29 mouse cellular contexts compared by ENCODE assay signal in genomic region chr2:160349578-160349977, GRCm38 (mm10). TPM values are rescaled to one million over a fixed set of nuclear protein-coding genes. Genes with fewer than 3 reads are reported as not detected.
DNase-seq lines count a peak whose midpoint lies in the region; ATAC-seq and TF ChIP-seq lines count a peak whose summit lies in the region.
"Had no signal": no experiment of that assay in that cellular context is flagged by ENCODE, and none has a peak within 500 bp of the region (broad histone marks: within the 10 kb centered on the region; RNA-seq: fewer than 3 reads in every experiment).

No protein-coding gene starts in this region.

- no peak overlapping the region for H3K9ac ChIP-seq in intestine, embryonic 15.5 days
- H3K9ac ChIP-seq in liver, embryonic 14.5 days (replicated peaks) = no peak overlapping the region
- no peak overlapping the region for H3K9ac ChIP-seq in stomach, embryonic 16.5 days (ENCODE audit: low read length)
- H3K9ac ChIP-seq: forebrain, embryonic 15.5 days; heart, embryonic 15.5 days; hindbrain, embryonic 13.5 days; limb, embryonic 15.5 days; midbrain, embryonic 12.5 days; neural tube, embryonic 15.5 days had no signal

- no peak overlapping the region for H3K4me2 ChIP-seq in intestine, embryonic 15.5 days (replicated peaks)
- H3K4me2 ChIP-seq in liver, embryonic 14.5 days (ENCODE audit: low read depth) = no peak overlapping the region
- H3K4me2 ChIP-seq in stomach, embryonic 16.5 days (ENCODE audit: low read depth, low read length) = no peak overlapping the region
- H3K4me2 ChIP-seq: forebrain, embryonic 15.5 days; heart, embryonic 15.5 days; hindbrain, embryonic 13.5 days; limb, embryonic 15.5 days; midbrain, embryonic 12.5 days; neural tube, embryonic 15.5 days had no signal

- no peaks in the 10 kb centered on the region for H3K27me3 ChIP-seq in intestine, embryonic 15.5 days (replicated peaks)
- H3K27me3 ChIP-seq in limb, embryonic 10.5 days (ENCODE audit: low read depth, poor library complexity, severe bottlenecking) = 0 out of 2 replicates have a peak, but pooled peaks cover 8% of the 10 kb centered on the region
- H3K27me3 ChIP-seq in liver, embryonic 14.5 days (ENCODE audit: control insufficient read depth, insufficient read depth, low read length) = no peaks in the 10 kb centered on the region
- no peaks in the 10 kb centered on the region for H3K27me3 ChIP-seq in stomach, embryonic 16.5 days (ENCODE audit: control insufficient read depth, insufficient read depth, low read length)
- H3K27me3 ChIP-seq: CH12.LX; forebrain, embryonic 15.5 days; limb, embryonic 15.5 days; Patski had no signal

- TF ChIP-seq EP300 in liver, embryonic 14.5 days (IDR thresholded peaks at IDR 0.05; ENCODE audit: low read depth) = no peak

- H3K9me3 ChIP-seq in intestine, embryonic 15.5 days = no peaks in the 10 kb centered on the region
- H3K9me3 ChIP-seq in limb, embryonic 10.5 days (replicated peaks) = no peaks in the 10 kb centered on the region
- H3K9me3 ChIP-seq in liver, embryonic 14.5 days (ENCODE audit: control insufficient read depth, low read length) = no peaks in the 10 kb centered on the region
- no peaks in the 10 kb centered on the region for H3K9me3 ChIP-seq in stomach, embryonic 16.5 days (replicated peaks; ENCODE audit: control insufficient read depth, low read length)
- H3K9me3 ChIP-seq: forebrain, embryonic 15.5 days; heart, embryonic 15.5 days; hindbrain, embryonic 13.5 days; limb, embryonic 15.5 days; midbrain, embryonic 12.5 days; neural tube, embryonic 15.5 days had no signal

- peak; percentile 70 for ATAC-seq in intestine, embryonic 15.5 days
- ATAC-seq in liver, embryonic 14.5 days (ENCODE audit: insufficient read depth) = peak; percentile 76
- peak; percentile 65; the same call in 1 of the 2 replicates for ATAC-seq in stomach, embryonic 16.5 days (ENCODE audit: insufficient read depth, low FRiP score)
- ATAC-seq: forebrain, embryonic 15.5 days; Patski had no signal

- H3K36me3 ChIP-seq in intestine, embryonic 15.5 days = no peaks in the 10 kb centered on the region
- no peaks in the 10 kb centered on the region for H3K36me3 ChIP-seq in limb, embryonic 10.5 days
- H3K36me3 ChIP-seq in liver, embryonic 14.5 days (replicated peaks; ENCODE audit: control insufficient read depth, insufficient read depth, low read depth) = no peaks in the 10 kb centered on the region
- H3K36me3 ChIP-seq in stomach, embryonic 16.5 days (ENCODE audit: control insufficient read depth, insufficient read depth, low read length) = no peaks in the 10 kb centered on the region
- H3K36me3 ChIP-seq: forebrain, embryonic 15.5 days; G1E; heart, embryonic 15.5 days; hindbrain, embryonic 13.5 days; limb, embryonic 15.5 days; midbrain, embryonic 12.5 days; neural tube, embryonic 15.5 days had no signal

- peaks cover 19% of the 10 kb centered on the region; the same call in 1 of the 2 replicates for H3K4me1 ChIP-seq in intestine, embryonic 15.5 days (replicated peaks)
- peaks cover 60% of the 10 kb centered on the region for H3K4me1 ChIP-seq in limb, embryonic 10.5 days
- H3K4me1 ChIP-seq in liver, embryonic 14.5 days (replicated peaks; ENCODE audit: control insufficient read depth in 2 of 2, insufficient read depth in 2 of 2, low read length in 1 of 2) = peaks cover 0 to 13% of the 10 kb centered on the region in 2 experiments; a peak in 2 of 4 replicates
- peaks cover 3% of the 10 kb centered on the region; the same call in 1 of the 2 replicates for H3K4me1 ChIP-seq in stomach, embryonic 16.5 days (ENCODE audit: control insufficient read depth, insufficient read depth, low read length)
- H3K4me1 ChIP-seq: forebrain, embryonic 15.5 days; limb, embryonic 15.5 days; neural tube, embryonic 15.5 days had no signal

- TF ChIP-seq CTCF in liver, embryonic 14.5 days (IDR thresholded peaks at IDR 0.05; ENCODE audit: low read depth) = no peak

- WGBS in intestine, embryonic 15.5 days = 24% methylated on average over 4 of the region's 4 CpGs
- 59% methylated on average over 4 of the region's 4 CpGs for WGBS in limb, embryonic 10.5 days
- WGBS in liver, embryonic 14.5 days (ENCODE audit: insufficient replicate concordance) = 54% methylated on average over 4 of the region's 4 CpGs
- WGBS in stomach, embryonic 16.5 days = 27% methylated on average over 4 of the region's 4 CpGs

- H3K4me3 ChIP-seq in intestine, embryonic 15.5 days (replicated peaks) = no peak overlapping the region
- no peak overlapping the region for H3K4me3 ChIP-seq in limb, embryonic 10.5 days
- H3K4me3 ChIP-seq in liver, embryonic 14.5 days (ENCODE audit: insufficient read depth in 1 of 2, low read depth in 2 of 2, low read length in 2 of 2) = no peak overlapping the region
- no peak overlapping the region for H3K4me3 ChIP-seq in stomach, embryonic 16.5 days (replicated peaks; ENCODE audit: low read length)
- H3K4me3 ChIP-seq: forebrain, embryonic 15.5 days; heart, adult 2 months; heart, embryonic 15.5 days; hindbrain, embryonic 13.5 days; layer of hippocampus, adult 2 months; limb, embryonic 15.5 days; midbrain, embryonic 12.5 days; neural tube, embryonic 15.5 days had no signal

- H3K27ac ChIP-seq in intestine, embryonic 15.5 days = 0 out of 2 replicates have a peak overlapping the region, but pooled peaks have one; percentile 29
- peak overlapping the region; percentile 73 for H3K27ac ChIP-seq in limb, embryonic 10.5 days
- no peak overlapping the region for H3K27ac ChIP-seq in liver, embryonic 14.5 days
- no peak overlapping the region for H3K27ac ChIP-seq in stomach, embryonic 16.5 days (ENCODE audit: low read length)
- H3K27ac ChIP-seq: forebrain, embryonic 15.5 days; heart, adult 2 months; heart, embryonic 15.5 days; hindbrain, embryonic 13.5 days; layer of hippocampus, adult 2 months; limb, embryonic 15.5 days; midbrain, embryonic 12.5 days; neural tube, embryonic 15.5 days had no signal

- no peak for DNase-seq in limb, embryonic 10.5 days (ENCODE audit: low spot score)
- DNase-seq in liver, embryonic 14.5 days (ENCODE audit: low read depth in 3 of 3, low spot score in 3 of 3) = peak in 1 of 3 experiments; percentile 17
- no peak for DNase-seq in urinary bladder, postnatal 36 days (ENCODE audit: low spot score in 2 of 2)
- no peak for DNase-seq in thymus, postnatal 10 days (ENCODE audit: low spot score in 2 of 2)
- DNase-seq in layer of hippocampus, adult 8-10 months (ENCODE audit: low spot score in 2 of 2) = no peak
- DNase-seq: B cell, adult 2 months; cerebellum, adult 11-12 months; cerebellum, postnatal 36 days; gastrocnemius, postnatal 36 days; heart, adult 2 months; heart, postnatal 36 days; kidney, adult 8-10 months; kidney, postnatal 25 days; right cerebral cortex, adult 18-20 months; right cerebral cortex, postnatal 4 days; thymus, postnatal 14 days had no signal

RNA-seq across cellular contexts. Expression of gene Gm826, which starts 15.6 kb away (rescaled TPM):
- 15.1 and 15.3 TPM in 2 replicates for polyA plus RNA-seq in intestine, embryonic 15.5 days (2015; fragmentation: Nextera tagmentation; extraction: Ambion mirVana)
- 0.28 TPM in 1 of 2 replicates, not detected in the other for polyA plus RNA-seq in limb, embryonic 10.5 days (2016; fragmentation: Nextera tagmentation; extraction: Ambion mirVana)
- 5.3 and 5.5 TPM in 2 replicates for polyA plus RNA-seq in liver, embryonic 14.5 days (2012; rRNA removed)
- polyA plus RNA-seq in liver, embryonic 14.5 days (2014; fragmentation: Nextera tagmentation; extraction: Ambion mirVana) = 7.0 and 8.0 TPM in 2 replicates
- polyA plus RNA-seq in stomach, embryonic 16.5 days (2015; fragmentation: Nextera tagmentation; extraction: Ambion mirVana) = 2.3 and 2.6 TPM in 2 replicates
- under 1 TPM in 3 of 4 experiments, not detected in 1; 0.41 to 0.49 (median 0.43) TPM for total RNA-seq in layer of hippocampus, adult 8-10 months (2022)
- total RNA-seq: G1E; layer of hippocampus, adult 2 months; left cerebral cortex, postnatal 36 days had no signal
- polyA plus RNA-seq: G1E; hindbrain, embryonic 13.5 days; neural tube, embryonic 15.5 days had no signal

RNA-seq across cellular contexts. Expression of gene Mafb, which starts 17.3 kb away (rescaled TPM):
- 10.1 and 12.0 TPM in 2 replicates for polyA plus RNA-seq in intestine, embryonic 15.5 days (2015; fragmentation: Nextera tagmentation; extraction: Ambion mirVana)
- polyA plus RNA-seq in limb, embryonic 10.5 days (2016; fragmentation: Nextera tagmentation; extraction: Ambion mirVana) = 2.2 and 4.2 TPM in 2 replicates
- 2.0 and 2.2 TPM in 2 replicates for polyA plus RNA-seq in liver, embryonic 14.5 days (2012; rRNA removed)
- 2.3 and 2.6 TPM in 2 replicates for polyA plus RNA-seq in liver, embryonic 14.5 days (2014; fragmentation: Nextera tagmentation; extraction: Ambion mirVana)
- 6.3 and 6.9 TPM in 2 replicates for polyA plus RNA-seq in stomach, embryonic 16.5 days (2015; fragmentation: Nextera tagmentation; extraction: Ambion mirVana)
- total RNA-seq in layer of hippocampus, adult 8-10 months (2022) = 10 to 100 TPM in 3 of 4 experiments, 1 to 10 TPM in 1; 9.9 to 35.1 (median 22.1) TPM
- polyA plus RNA-seq: G1E had no signal

Comparison
In these comparisons a context has a peak if more than half of its experiments do, and no peak if none do; other contexts are left out.
1. H3K27ac ChIP-seq: peak in intestine, embryonic 15.5 days (single experiment) and limb, embryonic 10.5 days (single experiment); none in liver, embryonic 14.5 days (single experiment) and stomach, embryonic 16.5 days (single experiment).
2. Peak in every context shown above with its lines, with median percentiles within 50 percentile points of each other: ATAC-seq.